Mouse (Mus musculus): ENCODE measurements around the gene Eif2b3. TPM values are rescaled to one million over a fixed set of nuclear protein-coding genes. Genes with fewer than 3 reads are reported as not detected.
A peak's percentile ranks its signal among the peaks of the same experiment; 100 is the strongest.

Gene Eif2b3
- polyA plus RNA-seq, 1 experiment from 2014 or later, result 48.9 TPM

- Histone ChIP-seq H3K36me3 (ENCODE audit: control insufficient read depth, insufficient read depth, low read length) (no peaks in the 10 kb centered on the region), H3K9me3 (replicated peaks; ENCODE audit: control insufficient read depth, low read length, poor library complexity, severe bottlenecking) (no peaks in the 10 kb centered on the region), H3K27me3 (ENCODE audit: control insufficient read depth, insufficient read depth, low read depth, low read length) (no peaks in the 10 kb centered on the region), H3K9ac (ENCODE audit: low read depth, low read length) (no peak overlapping the region), H3K4me1 (ENCODE audit: control insufficient read depth, insufficient read depth, low read length) (no peaks in the 10 kb centered on the region), H3K4me3 (ENCODE audit: low read depth, low read length) (no peak overlapping the region), H3K4me2 (ENCODE audit: low read length) (no peak overlapping the region), H3K27ac (ENCODE audit: low read length) (no peak overlapping the region)
- 94% methylated on average over 5 of the region's 5 CpGs for WGBS
- no peak for ATAC-seq
These were observed 9.0 kb upstream of the Eif2b3 start for GRCm38 (mm10) chr4:117010231-117010630.

- Histone ChIP-seq H3K9me3 (replicated peaks; ENCODE audit: control insufficient read depth, low read length, poor library complexity, severe bottlenecking) (no peaks in the 10 kb centered on the region), H3K27ac (ENCODE audit: low read length) (no peak overlapping the region), H3K4me2 (ENCODE audit: low read length) (no peak overlapping the region), H3K36me3 (ENCODE audit: control insufficient read depth, insufficient read depth, low read length) (no peaks in the 10 kb centered on the region), H3K9ac (ENCODE audit: low read depth, low read length) (no peak overlapping the region), H3K27me3 (ENCODE audit: control insufficient read depth, insufficient read depth, low read depth, low read length) (no peaks in the 10 kb centered on the region), H3K4me1 (ENCODE audit: control insufficient read depth, insufficient read depth, low read length) (no peaks in the 10 kb centered on the region), H3K4me3 (ENCODE audit: low read depth, low read length) (no peak overlapping the region)
- ATAC-seq, result no peak
- WGBS, result 80% methylated on average over 6 of the region's 6 CpGs
These were observed 5.6 kb upstream of the Eif2b3 start for GRCm38 (mm10) chr4:117013596-117013995.

GRCm38 (mm10) chr4:117014901-117015415 is 4.2 kb upstream of the Eif2b3 start:
- ATAC-seq, result no peak
- Histone ChIP-seq H3K4me1 (ENCODE audit: control insufficient read depth, insufficient read depth, low read length) (peaks cover 2% of the 10 kb centered on the region), H3K9ac (ENCODE audit: low read depth, low read length) (no peak overlapping the region), H3K4me3 (ENCODE audit: low read depth, low read length) (no peak overlapping the region), H3K4me2 (ENCODE audit: low read length) (no peak overlapping the region), H3K27ac (ENCODE audit: low read length) (no peak overlapping the region), H3K36me3 (ENCODE audit: control insufficient read depth, insufficient read depth, low read length) (no peaks in the 10 kb centered on the region), H3K27me3 (ENCODE audit: control insufficient read depth, insufficient read depth, low read depth, low read length) (no peaks in the 10 kb centered on the region), H3K9me3 (replicated peaks; ENCODE audit: control insufficient read depth, low read length, poor library complexity, severe bottlenecking) (no peaks in the 10 kb centered on the region)
- WGBS, result 60% methylated on average over 4 of the region's 4 CpGs

GRCm38 (mm10) chr4:117017738-117018137 is 1.5 kb upstream of the Eif2b3 start:
- Histone ChIP-seq H3K27me3 (ENCODE audit: control insufficient read depth, insufficient read depth, low read depth, low read length) (no peaks in the 10 kb centered on the region), H3K36me3 (ENCODE audit: control insufficient read depth, insufficient read depth, low read length) (0 out of 2 replicates have a peak, but pooled peaks cover 2% of the 10 kb centered on the region), H3K4me2 (ENCODE audit: low read length) (no peak overlapping the region), H3K9ac (ENCODE audit: low read depth, low read length) (no peak overlapping the region), H3K9me3 (replicated peaks; ENCODE audit: control insufficient read depth, low read length, poor library complexity, severe bottlenecking) (no peaks in the 10 kb centered on the region), H3K4me1 (ENCODE audit: control insufficient read depth, insufficient read depth, low read length) (peaks cover 10% of the 10 kb centered on the region), H3K27ac (ENCODE audit: low read length) (no peak overlapping the region), H3K4me3 (ENCODE audit: low read depth, low read length) (no peak overlapping the region)
- no peak for ATAC-seq
- WGBS, result 92% methylated on average over 2 of the region's 2 CpGs

- WGBS, result 82% methylated on average over 7 of the region's 7 CpGs
- ATAC-seq, result no peak
These were observed 875 bp upstream of the Eif2b3 start for GRCm38 (mm10) chr4:117018327-117018726.

GRCm38 (mm10) chr4:117023469-117023868 is 4.3 kb downstream of the Eif2b3 start:
- peaks cover 10% of the 10 kb centered on the region for H3K4me1 ChIP-seq (ENCODE audit: control insufficient read depth, insufficient read depth, low read length)
- H3K9ac ChIP-seq (ENCODE audit: low read depth, low read length), result no peak overlapping the region
- no peak overlapping the region for H3K4me3 ChIP-seq (ENCODE audit: low read depth, low read length)
- no peak overlapping the region for H3K4me2 ChIP-seq (ENCODE audit: low read length)
- no peak for ATAC-seq
- H3K27me3 ChIP-seq (ENCODE audit: control insufficient read depth, insufficient read depth, low read depth, low read length), result no peaks in the 10 kb centered on the region
- H3K27ac ChIP-seq (ENCODE audit: low read length), result no peak overlapping the region
- WGBS, result 98% methylated on average over 4 of the region's 4 CpGs
- H3K9me3 ChIP-seq (replicated peaks; ENCODE audit: control insufficient read depth, low read length, poor library complexity, severe bottlenecking), result no peaks in the 10 kb centered on the region
- peaks cover 14% of the 10 kb centered on the region for H3K36me3 ChIP-seq (ENCODE audit: control insufficient read depth, insufficient read depth, low read length)

More at GRCm38 (mm10) chr4:117018327-117018726, 875 bp upstream of the Eif2b3 start:
- peaks cover 10% of the 10 kb centered on the region for H3K4me1 ChIP-seq (ENCODE audit: control insufficient read depth, insufficient read depth, low read length)
- no peak overlapping the region for H3K9ac ChIP-seq (ENCODE audit: low read depth, low read length)
- peaks cover 6% of the 10 kb centered on the region; the same call in 1 of the 2 replicates for H3K36me3 ChIP-seq (ENCODE audit: control insufficient read depth, insufficient read depth, low read length)
- H3K4me3 ChIP-seq (ENCODE audit: low read depth, low read length), result no peak overlapping the region
- H3K27ac ChIP-seq (ENCODE audit: low read length), result no peak overlapping the region
- H3K9me3 ChIP-seq (replicated peaks; ENCODE audit: control insufficient read depth, low read length, poor library complexity, severe bottlenecking), result no peaks in the 10 kb centered on the region
- no peaks in the 10 kb centered on the region for H3K27me3 ChIP-seq (ENCODE audit: control insufficient read depth, insufficient read depth, low read depth, low read length)
- H3K4me2 ChIP-seq (ENCODE audit: low read length), result no peak overlapping the region

- no peak overlapping the region for H3K9ac ChIP-seq (ENCODE audit: low read depth, low read length)
- H3K27ac ChIP-seq (ENCODE audit: low read length), result no peak overlapping the region
- H3K4me1 ChIP-seq (ENCODE audit: control insufficient read depth, insufficient read depth, low read length), result no peaks in the 10 kb centered on the region
- H3K4me2 ChIP-seq (ENCODE audit: low read length), result no peak overlapping the region
- peaks cover 8% of the 10 kb centered on the region for H3K36me3 ChIP-seq (ENCODE audit: control insufficient read depth, insufficient read depth, low read length)
- no peak for ATAC-seq
- no peak overlapping the region for H3K4me3 ChIP-seq (ENCODE audit: low read depth, low read length)
- no peaks in the 10 kb centered on the region for H3K27me3 ChIP-seq (ENCODE audit: control insufficient read depth, insufficient read depth, low read depth, low read length)
- 94% methylated on average over 1 of the region's 1 CpGs for WGBS
- no peaks in the 10 kb centered on the region for H3K9me3 ChIP-seq (replicated peaks; ENCODE audit: control insufficient read depth, low read length, poor library complexity, severe bottlenecking)
These were observed 11.9 kb downstream of the Eif2b3 start for GRCm38 (mm10) chr4:117031105-117031504.

- ATAC-seq, result peak; percentile 42
- 0 out of 2 replicates have a peak overlapping the region, but pooled peaks have one; percentile 14 for H3K9ac ChIP-seq (ENCODE audit: low read depth, low read length)
- peak overlapping the region; percentile 19; the same call in 1 of the 2 replicates for H3K4me2 ChIP-seq (ENCODE audit: low read length)
- peaks cover 14% of the 10 kb centered on the region for H3K4me1 ChIP-seq (ENCODE audit: control insufficient read depth, insufficient read depth, low read length)
- H3K9me3 ChIP-seq (replicated peaks; ENCODE audit: control insufficient read depth, low read length, poor library complexity, severe bottlenecking), result no peaks in the 10 kb centered on the region
- no peaks in the 10 kb centered on the region for H3K36me3 ChIP-seq (ENCODE audit: control insufficient read depth, insufficient read depth, low read length)
- no peak overlapping the region for H3K4me3 ChIP-seq (ENCODE audit: low read depth, low read length)
- 26% methylated on average over 9 of the region's 9 CpGs for WGBS
- H3K27me3 ChIP-seq (ENCODE audit: control insufficient read depth, insufficient read depth, low read depth, low read length), result no peaks in the 10 kb centered on the region
- H3K27ac ChIP-seq (ENCODE audit: low read length), result peak overlapping the region; percentile 38
These were observed 20.9 kb downstream of the Eif2b3 start for GRCm38 (mm10) chr4:117039925-117040687.

GRCm38 (mm10) chr4:117040791-117041190 is 21.6 kb downstream of the Eif2b3 start:
- H3K9ac ChIP-seq (ENCODE audit: low read depth, low read length), result no peak overlapping the region
- ATAC-seq, result no peak
- no peak overlapping the region for H3K4me2 ChIP-seq (ENCODE audit: low read length)
- no peaks in the 10 kb centered on the region for H3K27me3 ChIP-seq (ENCODE audit: control insufficient read depth, insufficient read depth, low read depth, low read length)
- H3K4me1 ChIP-seq (ENCODE audit: control insufficient read depth, insufficient read depth, low read length), result peaks cover 14% of the 10 kb centered on the region
- H3K4me3 ChIP-seq (ENCODE audit: low read depth, low read length), result no peak overlapping the region
- no peaks in the 10 kb centered on the region for H3K9me3 ChIP-seq (replicated peaks; ENCODE audit: control insufficient read depth, low read length, poor library complexity, severe bottlenecking)
- no peaks in the 10 kb centered on the region for H3K36me3 ChIP-seq (ENCODE audit: control insufficient read depth, insufficient read depth, low read length)
- WGBS, result 40% methylated on average over 1 of the region's 1 CpGs
- peak overlapping the region; percentile 17; the same call in 1 of the 2 replicates for H3K27ac ChIP-seq (ENCODE audit: low read length)

All from midbrain, embryonic 16.5 days (tissue).